Mouse (Mus musculus) R1 (cell line): Measurements from ENCODE around the gene Gstt3.
A peak's percentile ranks its signal among the peaks of the same experiment; 100 is the strongest.

Experiments used
- DNase-seq: peaks from one replicate; pipeline ENCODE4 v3.0.0-alpha.2; 2018; ENCODE audit warnings: low read depth, low spot score

The Gstt3 gene

DNA sequence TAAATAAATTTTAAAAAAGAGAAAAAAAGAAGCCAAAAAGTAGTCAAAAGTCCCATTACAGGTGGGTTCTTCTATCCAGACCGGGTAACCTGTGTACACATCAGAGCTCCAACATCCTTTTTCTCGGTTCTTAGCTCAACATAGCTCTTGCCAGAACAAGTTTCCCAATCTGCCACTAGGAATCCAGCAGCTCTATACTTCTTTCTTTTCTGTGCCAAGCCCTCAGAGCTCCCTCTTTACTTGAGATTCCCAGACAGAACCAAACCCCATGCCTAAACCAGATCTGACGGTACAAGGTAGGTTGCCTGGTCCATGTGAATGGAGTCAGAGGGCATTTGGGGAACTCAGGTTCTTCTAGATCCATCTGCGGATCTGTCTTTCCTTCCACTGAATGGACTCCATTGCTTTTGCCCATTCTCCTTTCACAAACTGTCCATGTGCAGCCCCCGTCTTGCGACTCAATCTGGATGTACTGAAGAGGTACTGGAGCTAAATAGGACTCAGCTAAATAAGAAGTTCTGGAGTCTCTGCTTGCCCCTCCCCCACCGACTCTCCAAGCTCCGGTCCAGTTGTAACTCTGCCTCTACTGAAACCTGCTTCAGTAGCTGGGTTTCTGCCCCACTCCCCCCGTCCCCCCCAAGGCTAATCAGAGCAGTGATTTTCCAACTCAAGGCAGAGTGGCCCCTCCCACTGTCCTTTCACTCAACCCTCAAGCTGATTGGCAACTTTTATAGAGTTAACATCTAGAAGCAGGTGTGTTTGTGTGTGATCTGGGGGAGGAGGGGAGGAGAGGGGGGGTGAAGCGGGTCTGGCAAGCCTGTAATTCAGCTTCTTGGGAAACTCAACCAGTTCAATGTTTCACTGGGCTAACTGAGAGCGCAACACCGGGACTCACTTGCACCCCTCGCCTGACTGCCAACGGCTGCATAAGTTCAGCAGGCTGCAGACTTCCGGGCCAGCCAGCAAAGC, 1.7 kb downstream of the Gstt3 start:
- no peak for DNase-seq

DNA sequence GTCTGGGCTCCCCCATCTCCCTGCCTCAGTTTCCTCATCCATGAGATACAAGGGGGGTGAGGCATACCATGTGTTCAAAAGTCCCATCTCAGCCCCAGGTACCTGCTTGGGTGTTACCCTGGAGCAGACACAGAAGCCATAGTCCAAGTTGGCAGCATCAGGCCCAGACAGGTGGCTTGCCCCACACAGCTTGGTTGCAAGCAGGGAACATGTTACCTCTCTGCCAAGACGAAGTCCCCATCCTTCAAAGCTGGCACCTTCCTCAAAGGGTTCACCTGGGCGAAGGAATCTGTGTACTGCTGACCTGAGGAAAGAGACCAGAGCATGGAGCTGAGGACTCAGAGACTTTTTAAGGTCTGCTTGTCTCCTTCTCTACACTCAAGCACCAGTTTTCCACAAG, 3.3 kb downstream of the Gstt3 start:
- DNase-seq = no peak

DNA sequence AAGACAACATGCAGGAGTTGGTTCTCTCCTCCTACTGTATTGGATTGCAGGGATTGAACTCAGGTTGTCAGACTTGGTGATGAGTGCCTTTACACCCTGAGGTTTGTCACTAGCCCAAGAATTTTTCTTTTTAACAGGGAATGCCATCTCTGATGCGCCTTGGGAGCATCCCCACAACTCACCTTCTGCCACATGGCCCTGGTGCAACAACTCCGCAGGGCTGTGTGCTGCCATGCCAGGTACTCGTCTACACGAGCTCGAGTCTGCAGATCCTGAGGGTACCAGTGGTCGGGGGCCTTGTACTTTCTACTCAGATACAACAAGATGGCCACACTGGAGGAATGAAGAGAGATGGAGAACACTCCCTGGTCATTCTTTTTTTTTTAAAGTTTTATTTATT, 4.7 kb downstream of the Gstt3 start:
- no peak for DNase-seq

DNA sequence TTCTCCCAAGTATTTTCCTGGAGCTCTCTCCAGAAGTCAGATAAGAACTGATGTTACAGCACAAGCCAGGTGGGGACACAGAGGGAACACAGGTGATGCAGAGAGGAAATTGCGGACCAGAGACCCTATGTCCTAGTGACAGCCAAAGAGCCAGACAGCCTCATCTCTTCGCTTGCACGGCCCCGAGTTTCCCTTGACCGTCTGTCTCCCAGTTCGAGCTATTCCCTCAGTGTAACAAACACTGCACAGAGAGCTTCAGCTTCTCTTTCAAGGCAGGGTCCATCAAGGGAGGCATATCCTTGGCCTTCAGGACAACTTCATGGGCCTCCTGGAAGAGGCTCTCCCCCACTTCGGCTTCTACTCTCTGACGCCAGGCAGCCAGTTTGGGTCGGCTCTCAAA, 6.6 kb downstream of the Gstt3 start:
- no peak for DNase-seq

DNA sequence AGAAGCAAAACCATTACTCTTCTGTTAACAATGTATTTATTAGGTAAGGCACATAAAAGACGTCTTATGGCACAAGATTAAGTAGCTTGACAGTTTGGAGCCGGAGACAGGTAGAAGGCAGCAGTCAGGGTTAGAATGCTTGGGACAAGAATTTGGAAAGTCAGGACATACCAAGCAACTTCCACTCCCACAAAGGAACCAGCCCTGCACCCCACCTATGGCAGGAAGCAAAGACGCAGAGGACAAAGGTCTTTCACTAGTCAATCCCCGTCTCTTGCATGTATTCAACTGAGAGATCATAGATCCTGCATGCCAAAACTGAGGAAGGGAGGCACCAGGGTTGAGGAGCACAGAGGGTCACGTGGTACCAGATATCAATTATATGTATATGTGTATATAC, 7.1 kb downstream of the Gstt3 start:
- DNase-seq = no peak

DNA sequence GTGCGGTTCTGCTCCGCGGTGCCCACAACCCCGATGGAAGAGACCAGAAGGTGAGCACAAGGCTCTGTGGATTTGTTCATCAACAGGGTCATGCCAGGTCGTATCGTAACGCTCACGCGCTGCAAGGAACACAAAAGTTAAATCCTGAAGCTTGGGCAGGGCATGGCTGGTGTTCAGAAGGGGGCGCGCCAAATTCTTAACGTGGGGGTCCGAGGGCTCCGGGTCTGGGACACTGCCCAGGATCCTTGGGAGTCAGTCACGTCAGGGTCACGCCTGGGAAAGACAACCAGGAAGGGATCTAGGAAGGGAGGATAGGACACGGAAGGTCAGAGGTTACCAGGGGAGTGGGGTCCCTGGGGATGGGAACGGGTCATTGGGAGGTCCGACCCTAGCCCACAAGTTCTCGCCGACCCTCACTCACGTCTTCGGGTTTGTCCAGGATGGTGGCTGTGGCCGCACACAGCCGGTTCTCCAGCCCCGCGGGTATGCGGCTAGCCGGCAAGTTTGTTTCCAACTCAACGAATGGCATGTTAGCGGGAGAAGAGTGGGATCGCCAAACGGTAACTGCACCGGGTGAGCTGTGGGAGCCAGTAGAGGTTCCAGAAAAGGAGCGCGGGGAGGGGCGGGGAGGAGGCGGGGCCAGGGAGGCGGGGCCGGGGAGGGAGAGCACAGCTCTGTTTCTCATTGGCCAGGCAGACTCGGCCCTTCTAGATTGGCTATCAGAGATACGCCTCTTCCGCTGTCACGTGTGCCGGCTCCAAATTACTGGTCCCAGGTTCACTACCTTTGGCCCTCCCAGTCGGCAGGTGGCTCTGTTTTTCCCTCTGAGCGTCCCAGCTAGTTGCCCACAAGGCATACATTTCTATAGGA, 8.2 kb downstream of the Gstt3 start, which contains the start of gene Ddt:
TSS of gene Ddt (minus strand) at position 620 of the 870 bp plus-strand sequence.
- peak; percentile 98 for DNase-seq

DNA sequence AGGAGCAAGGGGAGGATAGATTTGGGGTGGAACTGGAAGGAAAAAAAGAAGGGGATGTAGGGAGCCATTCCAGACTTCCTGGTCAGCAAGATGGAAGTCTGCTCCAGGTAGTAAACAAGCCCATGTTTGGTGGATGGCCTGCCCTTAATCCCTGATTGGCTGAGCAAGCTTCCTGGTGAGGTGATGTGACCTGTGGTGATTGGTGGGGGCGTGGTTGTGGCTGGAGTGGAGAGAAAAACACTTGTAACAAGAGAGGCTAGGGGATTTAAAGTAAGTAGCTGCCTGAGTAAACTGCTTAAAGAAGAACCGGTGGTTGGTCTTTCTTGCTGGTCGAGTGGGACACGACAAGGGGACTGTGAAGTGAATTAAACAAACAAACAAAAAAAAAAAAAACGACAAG, 13.5 kb downstream of the Gstt3 start:
- peak; percentile 51 for DNase-seq

DNA sequence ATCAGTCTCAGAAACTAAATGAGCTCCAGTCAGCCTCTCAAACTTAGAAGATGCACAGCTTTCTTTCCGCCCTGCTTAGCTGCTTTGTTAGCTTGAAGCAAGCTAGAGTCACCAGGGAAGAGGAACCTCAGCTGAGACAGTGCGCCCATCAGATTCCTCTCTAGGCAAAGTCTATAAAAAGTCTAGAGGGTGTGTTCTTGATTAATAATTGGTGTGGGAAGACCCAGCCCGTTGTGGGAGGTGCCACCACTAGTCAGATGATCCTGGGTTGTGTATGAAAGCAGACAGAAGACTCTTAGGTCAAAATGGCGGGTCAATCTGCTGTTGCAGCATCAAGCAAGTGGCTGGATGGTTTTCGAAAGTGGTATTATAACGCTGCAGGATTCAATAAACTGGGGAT, 14.4 kb downstream of the Gstt3 start:
- DNase-seq = no peak

DNA sequence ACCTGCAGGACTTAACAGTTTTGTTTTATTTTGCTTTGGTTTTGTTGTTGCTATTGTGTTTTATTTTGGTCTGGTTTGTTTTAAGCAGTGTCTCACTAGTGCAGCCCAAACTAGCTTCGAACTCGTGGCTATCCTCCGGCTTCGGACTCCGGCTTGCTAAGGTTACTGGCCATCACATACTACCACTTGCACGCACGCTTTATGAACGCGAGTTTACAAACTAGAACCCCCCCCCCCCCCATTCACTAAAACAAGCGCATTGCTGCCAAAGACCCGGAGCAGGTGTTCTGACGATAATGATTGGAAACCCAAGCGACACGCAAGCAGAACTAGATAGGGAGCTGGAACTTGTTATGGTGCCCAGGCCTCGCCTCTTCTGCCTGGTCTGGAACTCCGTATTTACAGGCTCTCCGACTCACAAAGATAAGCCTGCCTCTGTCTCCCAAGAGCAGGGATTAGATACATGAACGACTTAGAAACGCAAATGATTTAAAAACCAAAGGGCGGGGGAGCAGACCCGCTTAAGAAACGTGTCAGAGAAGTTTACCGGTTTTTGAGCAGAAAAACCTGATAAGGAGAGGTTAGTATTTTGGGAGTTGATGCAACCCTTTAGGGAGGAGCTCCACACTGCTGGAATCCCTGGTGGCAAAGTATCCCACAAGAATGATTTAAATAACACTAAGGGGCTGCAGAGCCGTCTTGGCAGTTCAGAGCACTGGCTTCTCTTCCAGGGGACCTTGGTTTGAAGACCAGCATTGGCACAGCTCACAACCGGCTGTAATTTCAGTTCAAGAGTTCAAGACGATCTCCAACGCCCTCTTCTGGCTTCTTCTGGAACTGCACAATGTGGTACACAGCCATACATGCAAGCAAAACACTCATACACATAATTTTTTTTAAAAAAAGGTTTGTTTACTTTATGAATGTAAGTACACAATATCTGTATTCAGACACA, 16.4 kb downstream of the Gstt3 start:
- peak; percentile 93 for DNase-seq

DNA sequence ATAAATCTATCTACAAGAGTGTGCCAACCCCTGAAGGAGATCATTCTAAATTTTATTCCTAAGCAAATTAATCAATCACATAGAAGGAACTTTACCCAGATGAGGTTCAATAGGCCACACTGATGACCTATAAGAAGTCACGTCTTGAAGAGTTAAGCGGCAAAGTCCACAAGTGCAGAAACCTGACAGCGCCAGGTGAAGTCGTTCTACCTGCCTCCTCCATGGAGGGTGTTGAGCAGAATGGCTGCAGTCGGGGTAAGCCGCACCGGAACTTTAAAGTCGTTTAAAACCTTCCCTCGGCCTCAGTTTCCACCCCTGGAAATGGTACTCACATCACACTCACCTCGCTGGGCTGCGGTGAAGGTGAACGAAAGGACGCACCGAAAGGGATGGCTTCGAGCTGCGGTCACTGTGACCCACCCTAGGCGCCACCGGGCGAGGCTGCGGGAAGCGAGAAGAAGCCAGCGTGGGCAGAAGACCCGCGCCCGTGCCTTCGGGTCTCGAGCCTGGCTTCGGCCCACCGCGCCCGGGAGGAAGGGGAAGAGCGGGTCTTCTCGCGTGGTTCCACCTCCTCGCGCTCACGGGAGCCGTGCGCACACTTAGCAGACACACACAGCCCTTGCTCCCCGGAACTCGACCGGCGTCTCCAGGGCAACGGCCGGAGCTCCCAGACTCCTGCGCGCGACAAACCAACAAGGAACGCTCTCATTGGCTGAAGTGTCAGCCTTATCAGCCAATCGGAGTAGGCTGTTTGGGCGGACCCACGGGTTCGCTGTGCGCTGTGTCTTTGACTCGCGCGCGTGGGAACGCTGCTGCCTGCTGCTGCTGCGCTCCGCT, 17.3 kb downstream of the Gstt3 start, which contains the start of gene Cabin1:
TSS of gene Cabin1 (minus strand) at position 660 of the 837 bp plus-strand sequence.
- DNase-seq = peak; percentile 99

DNA sequence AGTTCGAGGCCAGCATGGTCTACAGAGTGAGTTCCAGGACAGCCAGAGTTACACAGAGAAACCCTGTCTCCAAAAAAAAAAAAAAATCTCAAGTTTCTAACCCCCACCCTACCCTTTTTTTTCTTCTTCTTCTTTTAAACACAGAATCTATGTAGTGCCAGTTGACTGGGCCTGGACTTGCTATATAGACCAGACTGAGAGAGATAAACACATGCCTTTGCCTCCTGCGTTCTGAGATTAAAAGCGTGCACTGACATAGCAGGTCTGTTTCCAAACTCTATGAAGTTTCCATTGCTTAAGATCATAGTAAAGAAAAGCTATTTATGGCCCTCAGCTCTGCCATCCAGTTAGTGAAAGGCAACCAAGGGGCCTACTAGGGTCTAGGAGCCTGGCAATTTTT, 18.8 kb downstream of the Gstt3 start:
- no peak for DNase-seq

DNA sequence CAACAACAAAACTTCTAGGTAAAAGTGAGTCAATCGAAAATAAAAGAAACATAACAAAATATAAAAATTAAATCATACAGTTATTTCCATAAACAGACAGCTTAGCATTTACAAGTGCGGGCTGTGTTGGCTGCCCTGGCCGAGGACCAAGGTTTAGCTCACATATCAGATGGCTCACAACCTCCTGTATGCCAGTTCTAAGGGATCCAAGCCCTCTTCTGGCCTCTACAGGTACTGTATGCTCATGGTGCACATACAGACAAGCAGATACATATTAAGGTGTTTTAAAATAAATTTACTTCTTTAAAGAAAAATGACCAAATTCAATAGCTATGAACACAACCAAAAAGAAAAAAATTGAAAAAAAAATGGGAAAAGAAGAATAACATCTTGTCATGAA, 20.9 kb downstream of the Gstt3 start:
- DNase-seq = peak; percentile 69

DNA sequence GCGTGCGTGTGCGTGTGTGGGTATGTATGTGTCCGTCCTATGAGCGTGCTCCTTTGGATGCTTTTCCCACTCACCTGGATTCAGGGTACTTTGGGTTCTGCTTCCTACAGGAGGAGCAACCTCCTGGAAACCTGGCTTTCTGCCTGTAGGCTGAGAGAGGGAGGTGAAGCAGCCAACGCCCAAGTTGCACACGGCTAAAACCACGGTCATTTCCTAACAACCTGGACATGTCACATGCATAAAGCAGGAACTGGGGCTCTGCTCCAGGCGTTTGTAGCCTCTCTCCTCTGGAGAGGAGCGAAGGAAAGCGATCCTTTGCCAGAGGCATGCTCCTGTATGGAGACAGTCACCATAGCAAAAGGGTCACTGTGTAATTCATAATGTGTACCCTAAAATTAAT, 24.5 kb downstream of the Gstt3 start:
- no peak for DNase-seq

DNA sequence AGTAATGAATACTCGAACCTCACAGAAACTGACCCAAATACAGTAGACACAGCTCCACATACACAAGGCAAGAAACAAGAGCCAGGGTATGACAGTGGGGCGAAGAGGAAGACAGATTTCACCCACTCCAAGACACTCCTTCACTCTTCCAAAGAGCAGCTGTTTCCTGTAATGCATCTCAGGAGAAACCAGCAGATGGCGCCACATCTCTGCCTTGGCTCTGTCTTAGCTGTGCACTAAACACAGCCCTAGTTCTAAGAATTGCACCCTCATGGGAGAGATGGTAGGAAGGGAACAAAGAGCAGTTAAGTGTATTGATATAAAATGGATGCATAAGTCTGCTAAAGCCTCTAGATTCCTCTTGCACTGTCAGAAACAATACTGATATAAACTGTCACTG, 37.2 kb downstream of the Gstt3 start:
- peak; percentile 71 for DNase-seq

DNA sequence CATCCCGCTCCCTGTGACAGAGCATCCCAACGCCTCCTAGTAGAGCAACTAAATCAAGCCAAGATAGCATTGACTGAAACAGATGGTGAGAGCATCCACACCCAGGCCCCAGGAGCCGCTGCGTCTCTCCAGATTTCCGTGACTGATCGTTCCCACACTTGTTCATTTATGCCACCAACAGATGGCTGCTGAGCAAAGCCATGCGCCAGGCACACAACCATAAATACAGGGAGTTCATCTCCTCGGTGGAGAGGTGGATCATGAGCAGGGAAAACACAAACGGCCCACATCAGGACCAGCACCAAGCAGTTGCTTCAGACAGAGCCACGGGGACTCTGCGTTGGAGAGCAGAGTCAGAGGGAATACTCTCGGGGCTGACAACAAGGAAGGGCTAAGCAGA, 37.8 kb downstream of the Gstt3 start:
- no peak for DNase-seq

DNA sequence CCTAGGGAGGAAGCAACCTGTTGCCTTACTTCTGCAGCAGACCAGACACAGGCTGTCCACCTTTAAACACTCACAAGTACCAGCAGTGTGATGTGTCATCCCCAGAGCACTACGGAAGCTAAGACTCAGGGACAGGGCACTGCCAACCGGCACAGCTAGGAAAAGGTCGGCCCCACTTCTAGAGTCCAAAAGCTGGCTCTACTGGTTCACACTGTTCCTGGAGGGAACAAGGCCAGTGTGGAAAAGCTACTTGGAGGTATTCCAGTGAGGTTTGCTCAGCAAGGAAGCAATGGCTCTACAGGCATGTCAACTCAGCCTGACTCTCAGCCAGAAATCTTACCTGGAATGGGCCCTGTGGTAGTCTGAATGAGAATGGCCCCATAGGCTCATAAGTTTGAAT, 40.3 kb downstream of the Gstt3 start:
- DNase-seq = no peak

DNA sequence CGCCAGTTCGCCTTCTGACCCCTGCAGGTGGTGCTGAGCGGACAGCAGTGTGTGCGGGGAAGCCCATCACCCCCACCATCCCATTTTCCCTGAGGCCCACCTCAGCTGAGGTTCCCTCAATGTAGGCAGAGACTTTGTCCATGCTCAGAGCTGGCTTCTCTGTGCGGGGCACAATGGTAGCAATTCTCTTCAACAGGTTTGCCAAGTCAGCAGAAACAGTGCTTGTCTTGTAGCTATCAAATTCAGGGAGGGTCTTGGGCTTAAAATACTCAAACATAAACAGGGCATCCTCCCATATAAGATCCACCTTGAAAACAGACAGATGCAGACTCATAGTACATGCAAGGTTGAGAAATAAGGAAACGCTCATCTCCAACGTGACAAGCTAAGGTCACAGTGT, 55.8 kb downstream of the Gstt3 start:
- DNase-seq = no peak
